ENCODE assay signal across 18 mouse cellular contexts in the genomic region with DNA sequence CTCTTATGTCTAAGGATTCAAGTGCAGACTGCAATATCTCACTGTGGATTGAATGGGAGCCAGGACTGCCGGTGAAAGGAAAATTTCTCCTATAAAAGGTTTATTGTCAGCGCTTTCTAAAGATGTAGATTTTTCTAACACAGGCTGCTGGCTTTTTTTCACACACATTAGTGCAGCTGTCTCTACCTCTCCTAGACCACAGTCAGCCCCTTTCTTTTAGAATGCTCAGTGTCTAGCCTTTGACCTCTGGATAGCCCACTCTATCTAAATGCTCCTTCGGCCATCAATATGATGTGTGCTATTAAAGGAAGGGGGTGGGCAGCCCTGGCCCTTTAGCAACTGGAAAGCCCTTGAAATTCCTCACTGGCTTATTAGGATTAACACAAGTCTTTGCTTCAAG. TPM values are rescaled to one million over a fixed set of nuclear protein-coding genes. Genes with fewer than 3 reads are reported as not detected.
DNase-seq lines count a peak whose midpoint lies in the region; ATAC-seq and TF ChIP-seq lines count a peak whose summit lies in the region.
"Had no signal": no experiment of that assay in that cellular context is flagged by ENCODE, and none has a peak within 500 bp of the region (broad histone marks: within the 10 kb centered on the region; RNA-seq: fewer than 3 reads in every experiment).

No protein-coding gene starts in this region.

- no peak for TF ChIP-seq EP300 in stomach, postnatal 0 days (optimal IDR thresholded peaks at IDR 0.05)

- H3K9ac ChIP-seq in hindbrain, embryonic 16.5 days (ENCODE audit: low read depth, low read length), result no peak overlapping the region
- H3K9ac ChIP-seq in midbrain, embryonic 13.5 days (replicated peaks), result no peak overlapping the region
- no peak overlapping the region for H3K9ac ChIP-seq in stomach, postnatal 0 days (ENCODE audit: low read length)
- H3K9ac ChIP-seq: embryonic facial prominence, embryonic 12.5 days; heart, embryonic 15.5 days; liver, embryonic 13.5 days had no signal

- no peak for ATAC-seq in hindbrain, embryonic 16.5 days
- no peak for ATAC-seq in midbrain, embryonic 13.5 days
- ATAC-seq in stomach, postnatal 0 days (ENCODE audit: low FRiP score, low TSS enrichment), result no peak

- 33% methylated on average over 3 of the region's 3 CpGs for WGBS in hindbrain, embryonic 10.5 days
- WGBS in hindbrain, embryonic 16.5 days, result 20% methylated on average over 3 of the region's 3 CpGs
- WGBS in midbrain, embryonic 13.5 days, result 10% methylated on average over 3 of the region's 3 CpGs
- WGBS in stomach, postnatal 0 days, result 50% methylated on average over 3 of the region's 3 CpGs

- H3K27ac ChIP-seq in hindbrain, embryonic 10.5 days, result peak overlapping the region; percentile 65; the same call in 1 of the 2 replicates
- no peak overlapping the region for H3K27ac ChIP-seq in hindbrain, embryonic 16.5 days (ENCODE audit: low read depth, low read length)
- no peak overlapping the region for H3K27ac ChIP-seq in midbrain, embryonic 13.5 days
- H3K27ac ChIP-seq in left cerebral cortex, adult 2 months, result no peak overlapping the region
- no peak overlapping the region for H3K27ac ChIP-seq in stomach, postnatal 0 days (replicated peaks)
- H3K27ac ChIP-seq: embryonic facial prominence, embryonic 12.5 days; heart, embryonic 15.5 days; layer of hippocampus, adult 2 months; liver, embryonic 13.5 days had no signal

- intact Hi-C loops in left cerebral cortex, adult 2 months (cut with DNase I), result loop anchor here (5.0 kb wide), 2 partner anchors 61 to 261 kb away; no protein-coding TSS in a partner anchor

- peaks cover 70% of the 10 kb centered on the region for H3K4me1 ChIP-seq in hindbrain, embryonic 10.5 days (replicated peaks)
- peaks cover 14% of the 10 kb centered on the region for H3K4me1 ChIP-seq in hindbrain, embryonic 16.5 days (ENCODE audit: control insufficient read depth, insufficient read depth, low read depth, low read length)
- H3K4me1 ChIP-seq in midbrain, embryonic 13.5 days (replicated peaks), result peaks cover 47% of the 10 kb centered on the region
- H3K4me1 ChIP-seq in stomach, postnatal 0 days (replicated peaks; ENCODE audit: control insufficient read depth, insufficient read depth), result 0 out of 2 replicates have a peak, but pooled peaks cover 2% of the 10 kb centered on the region

- peak; percentile 44 for DNase-seq in hindbrain, embryonic 10.5 days (ENCODE audit: low spot score)
- peak; percentile 55 for DNase-seq in NIH3T3 (ENCODE audit: low read depth)
- peak; percentile 16 for DNase-seq in embryo, embryonic 11.5 days (ENCODE audit: low read depth, low spot score)
- no peak for DNase-seq in left cerebral cortex, adult 2 months (ENCODE audit: extremely low spot score in 1 of 2, low spot score in 2 of 2)
- DNase-seq in testis, postnatal 10 days (ENCODE audit: low spot score), result no peak
- DNase-seq in stomach, postnatal 0 days (ENCODE audit: low spot score), result no peak
- DNase-seq: cerebellum, adult 18-20 months; gastrocnemius, postnatal 14 days; kidney, adult 8-10 months; liver, embryonic 13.5 days; lung, postnatal 14 days; thymus, adult 2 months had no signal

- H3K4me3 ChIP-seq in hindbrain, embryonic 10.5 days, result no peak overlapping the region
- no peak overlapping the region for H3K4me3 ChIP-seq in hindbrain, embryonic 16.5 days (ENCODE audit: low read length)
- no peak overlapping the region for H3K4me3 ChIP-seq in midbrain, embryonic 13.5 days (replicated peaks)
- no peak overlapping the region for H3K4me3 ChIP-seq in left cerebral cortex, adult 2 months
- no peak overlapping the region for H3K4me3 ChIP-seq in stomach, postnatal 0 days (ENCODE audit: low read depth, low read length)
- H3K4me3 ChIP-seq: embryonic facial prominence, embryonic 12.5 days; heart, embryonic 15.5 days; layer of hippocampus, adult 2 months; liver, embryonic 13.5 days had no signal

- no peak overlapping the region for H3K4me2 ChIP-seq in hindbrain, embryonic 16.5 days (ENCODE audit: low read length)
- H3K4me2 ChIP-seq in midbrain, embryonic 13.5 days (replicated peaks), result 0 out of 2 replicates have a peak overlapping the region, but pooled peaks have one; percentile 5
- H3K4me2 ChIP-seq in stomach, postnatal 0 days (replicated peaks; ENCODE audit: low read depth), result no peak overlapping the region
- H3K4me2 ChIP-seq: embryonic facial prominence, embryonic 12.5 days; heart, embryonic 15.5 days; liver, embryonic 13.5 days had no signal

- TF ChIP-seq CTCF in left cerebral cortex, adult 2 months (IDR thresholded peaks at IDR 0.05), result no peak
- TF ChIP-seq CTCF in stomach, postnatal 0 days (IDR thresholded peaks at IDR 0.05; ENCODE audit: low read depth), result no peak

- H3K9me3 ChIP-seq in hindbrain, embryonic 10.5 days, result no peaks in the 10 kb centered on the region
- no peaks in the 10 kb centered on the region for H3K9me3 ChIP-seq in hindbrain, embryonic 16.5 days (ENCODE audit: control insufficient read depth, low read length)
- H3K9me3 ChIP-seq in midbrain, embryonic 13.5 days, result no peaks in the 10 kb centered on the region
- no peaks in the 10 kb centered on the region for H3K9me3 ChIP-seq in stomach, postnatal 0 days (ENCODE audit: control insufficient read depth, low read length)
- H3K9me3 ChIP-seq: embryonic facial prominence, embryonic 12.5 days; heart, embryonic 15.5 days; liver, embryonic 13.5 days had no signal

- H3K36me3 ChIP-seq in hindbrain, embryonic 10.5 days, result peaks cover 7% of the 10 kb centered on the region; the same call in 1 of the 2 replicates
- H3K36me3 ChIP-seq in hindbrain, embryonic 16.5 days (ENCODE audit: control insufficient read depth, insufficient read depth, low read length), result no peaks in the 10 kb centered on the region
- no peaks in the 10 kb centered on the region for H3K36me3 ChIP-seq in midbrain, embryonic 13.5 days
- H3K36me3 ChIP-seq in stomach, postnatal 0 days (ENCODE audit: control insufficient read depth, insufficient read depth, low read length), result peaks cover 6% of the 10 kb centered on the region
- H3K36me3 ChIP-seq: liver, embryonic 13.5 days had no signal

- peaks cover 27% of the 10 kb centered on the region for H3K27me3 ChIP-seq in hindbrain, embryonic 10.5 days (ENCODE audit: insufficient read depth, poor library complexity, severe bottlenecking)
- peaks cover 7% of the 10 kb centered on the region for H3K27me3 ChIP-seq in hindbrain, embryonic 16.5 days (replicated peaks; ENCODE audit: control insufficient read depth, insufficient read depth, low read length)
- peaks cover 38% of the 10 kb centered on the region for H3K27me3 ChIP-seq in midbrain, embryonic 13.5 days
- H3K27me3 ChIP-seq in stomach, postnatal 0 days (ENCODE audit: control insufficient read depth, insufficient read depth, low read length), result no peaks in the 10 kb centered on the region
- H3K27me3 ChIP-seq: heart, embryonic 15.5 days had no signal

RNA-seq across cellular contexts. Expression of gene Ccn1, which starts 3.8 kb away (rescaled TPM):
- 42.9 and 43.4 TPM in 2 replicates for polyA plus RNA-seq in hindbrain, embryonic 10.5 days (2016; fragmentation: Nextera tagmentation; extraction: Ambion mirVana)
- polyA plus RNA-seq in hindbrain, embryonic 16.5 days (2015; fragmentation: Nextera tagmentation; extraction: Ambion mirVana), result 7.5 and 8.5 TPM in 2 replicates
- polyA plus RNA-seq in midbrain, embryonic 13.5 days (2015; fragmentation: Nextera tagmentation; extraction: Ambion mirVana), result 8.5 and 10.2 TPM in 2 replicates
- 10 to 100 TPM in 1 of 2 experiments, 1 to 10 TPM in 1; 7.8 to 12.6 TPM for total RNA-seq in left cerebral cortex, adult 2 months (2021)
- 78.5 and 84.9 TPM in 2 replicates for polyA plus RNA-seq in stomach, postnatal 0 days (2015; fragmentation: Nextera tagmentation; extraction: Ambion mirVana)
- total RNA-seq: MEL had no signal

Comparison
In these comparisons a context has a peak if more than half of its experiments do, and no peak if none do; other contexts are left out.
1. DNase-seq: peak in hindbrain, embryonic 10.5 days (single experiment), NIH3T3 (single experiment) and embryo, embryonic 11.5 days (single experiment); none in left cerebral cortex, adult 2 months (0 of 2), testis, postnatal 10 days (single experiment) and stomach, postnatal 0 days (single experiment).